24 mouse cellular contexts compared by ENCODE assay signal in genomic region chr9:70703597-70704203, GRCm38 (mm10). TPM values are rescaled to one million over a fixed set of nuclear protein-coding genes. Genes with fewer than 3 reads are reported as not detected.
DNase-seq lines count a peak whose midpoint lies in the region; ATAC-seq and TF ChIP-seq lines count a peak whose summit lies in the region.
"Had no signal": no experiment of that assay in that cellular context is flagged by ENCODE, and none has a peak within 500 bp of the region (broad histone marks: within the 10 kb centered on the region; RNA-seq: fewer than 3 reads in every experiment).

No protein-coding gene starts in this region.

- H3K4me1 ChIP-seq in MEL (ENCODE audit: control insufficient read depth in 1 of 2, insufficient read depth in 2 of 2, low read length in 2 of 2), result peaks cover 0 to 4% of the 10 kb centered on the region in 2 experiments; a peak in 2 of 4 replicates
- H3K4me1 ChIP-seq in liver, embryonic 12.5 days, result peaks cover 47% of the 10 kb centered on the region
- H3K4me1 ChIP-seq in liver, postnatal 0 days (ENCODE audit: insufficient read depth), result peaks cover 3% of the 10 kb centered on the region; the same call in 1 of the 2 replicates
- H3K4me1 ChIP-seq: intestine, embryonic 15.5 days; midbrain, embryonic 10.5 days; midbrain, embryonic 15.5 days; neural tube, embryonic 12.5 days had no signal

- no peaks in the 10 kb centered on the region for H3K9me3 ChIP-seq in MEL (replicated peaks; ENCODE audit: insufficient read depth, low read length)
- no peaks in the 10 kb centered on the region for H3K9me3 ChIP-seq in liver, embryonic 12.5 days (replicated peaks)
- no peaks in the 10 kb centered on the region for H3K9me3 ChIP-seq in liver, postnatal 0 days (ENCODE audit: low read length)
- H3K9me3 ChIP-seq: intestine, embryonic 15.5 days; midbrain, embryonic 10.5 days; midbrain, embryonic 15.5 days; neural tube, embryonic 12.5 days had no signal

- peak; percentile 86 for ATAC-seq in erythroblast, adult 5-6 weeks (replicated peaks; ENCODE audit: low FRiP score, poor library complexity, severe bottlenecking)
- ATAC-seq in liver, embryonic 12.5 days, result peak; percentile 93
- peak; percentile 90 for ATAC-seq in liver, postnatal 0 days
- ATAC-seq: forebrain, embryonic 16.5 days; hindbrain, postnatal 0 days; intestine, embryonic 15.5 days; midbrain, embryonic 15.5 days had no signal

- 54% methylated on average over 5 of the region's 5 CpGs for WGBS in liver, embryonic 12.5 days (ENCODE audit: insufficient replicate concordance)
- WGBS in liver, postnatal 0 days (ENCODE audit: insufficient replicate concordance), result 70% methylated on average over 5 of the region's 5 CpGs

- TF ChIP-seq EP300 in MEL (IDR thresholded peaks at IDR 0.05; ENCODE audit: low read depth in 1 of 2, low read length in 2 of 2), result peak in 1 of 2 experiments; percentile 15; a peak in 1 of 4 replicates
- TF ChIP-seq EP300 in liver, postnatal 0 days (IDR thresholded peaks at IDR 0.05; ENCODE audit: low read depth), result peak; percentile 86

- no peak for DNase-seq in MEL (ENCODE audit: low read depth, low spot score)
- no peak for DNase-seq in liver, postnatal 0 days
- no peak for DNase-seq in thymus, postnatal 4 days
- DNase-seq in layer of hippocampus, postnatal 25 days (ENCODE audit: extremely low spot score in 1 of 2, low spot score in 1 of 2), result no peak
- no peak for DNase-seq in cerebellum, adult 8-10 months
- DNase-seq: adrenal gland, adult 8-10 months; cerebellum, adult 9-10 months; cerebellum, postnatal 36 days; heart, postnatal 14 days; kidney, adult 2 months; kidney, postnatal 36 days; lung, postnatal 36 days; right cerebral cortex, postnatal 4 days; thymus, postnatal 14 days had no signal

- H3K36me3 ChIP-seq in MEL (ENCODE audit: control insufficient read depth in 1 of 2, insufficient read depth in 2 of 2, low read length in 2 of 2), result peaks cover 5 to 12% of the 10 kb centered on the region in 2 experiments
- peaks cover 39% of the 10 kb centered on the region for H3K36me3 ChIP-seq in liver, embryonic 12.5 days
- peaks cover 24% of the 10 kb centered on the region for H3K36me3 ChIP-seq in liver, postnatal 0 days (replicated peaks; ENCODE audit: insufficient read depth, low read length)
- H3K36me3 ChIP-seq: intestine, embryonic 15.5 days had no signal

- H3K4me3 ChIP-seq in MEL (ENCODE audit: control insufficient read depth in 1 of 2, insufficient read depth in 1 of 2, low read depth in 2 of 2, low read length in 2 of 2), result no peak overlapping the region
- no peak overlapping the region for H3K4me3 ChIP-seq in liver, embryonic 12.5 days
- H3K4me3 ChIP-seq in liver, postnatal 0 days (ENCODE audit: low read depth, low read length), result no peak overlapping the region
- H3K4me3 ChIP-seq: intestine, embryonic 15.5 days; midbrain, embryonic 10.5 days; midbrain, embryonic 15.5 days; myocyte; neural tube, embryonic 12.5 days had no signal

- no peak for TF ChIP-seq RAD21 in MEL (IDR thresholded peaks at IDR 0.05; ENCODE audit: low read depth, low read length)

- peaks cover 15% of the 10 kb centered on the region for H3K79me2 ChIP-seq in MEL (ENCODE audit: control insufficient read depth, insufficient read depth, low read length, poor library complexity)

- H3K9ac ChIP-seq in MEL (ENCODE audit: control insufficient read depth, low read depth, low read length, poor library complexity, severe bottlenecking), result no peak overlapping the region
- H3K9ac ChIP-seq in liver, embryonic 12.5 days, result no peak overlapping the region
- no peak overlapping the region for H3K9ac ChIP-seq in liver, postnatal 0 days (replicated peaks)
- H3K9ac ChIP-seq: intestine, embryonic 15.5 days; midbrain, embryonic 15.5 days; neural tube, embryonic 12.5 days had no signal

- peak overlapping the region; percentile 46 for H3K4me2 ChIP-seq in liver, embryonic 12.5 days
- peak overlapping the region; percentile 22 for H3K4me2 ChIP-seq in liver, postnatal 0 days (ENCODE audit: low read depth, low read length)
- H3K4me2 ChIP-seq: intestine, embryonic 15.5 days; midbrain, embryonic 15.5 days; neural tube, embryonic 12.5 days had no signal

- no peaks in the 10 kb centered on the region for H3K27me3 ChIP-seq in MEL (ENCODE audit: control insufficient read depth in 1 of 2, insufficient read depth in 2 of 2, low read length in 2 of 2)
- no peaks in the 10 kb centered on the region for H3K27me3 ChIP-seq in liver, embryonic 12.5 days (replicated peaks)
- no peaks in the 10 kb centered on the region for H3K27me3 ChIP-seq in liver, postnatal 0 days (ENCODE audit: insufficient read depth, low read length)
- H3K27me3 ChIP-seq: CH12.LX; intestine, embryonic 15.5 days; midbrain, embryonic 15.5 days; neural tube, embryonic 12.5 days had no signal

- no peak overlapping the region for H3K27ac ChIP-seq in MEL (ENCODE audit: control insufficient read depth, low read depth, low read length)
- peak overlapping the region; percentile 72 for H3K27ac ChIP-seq in liver, embryonic 12.5 days
- H3K27ac ChIP-seq in liver, postnatal 0 days (ENCODE audit: low read depth), result peak overlapping the region; percentile 29; the same call in 1 of the 2 replicates
- H3K27ac ChIP-seq: hindbrain, postnatal 0 days; intestine, embryonic 15.5 days; midbrain, embryonic 10.5 days; midbrain, embryonic 15.5 days; neural tube, embryonic 12.5 days had no signal

- TF ChIP-seq CTCF in MEL (IDR thresholded peaks at IDR 0.05 in 2 of 3, conservative IDR thresholded peaks at IDR 0.05 in 1 of 3; ENCODE audit: control insufficient read depth in 1 of 3, insufficient read depth in 1 of 3, low read depth in 2 of 3, low read length in 3 of 3, poor library complexity in 1 of 3, severe bottlenecking in 1 of 3), result no peak
- no peak for TF ChIP-seq CTCF in liver, postnatal 0 days (IDR thresholded peaks at IDR 0.05; ENCODE audit: low read depth)

- TF ChIP-seq POLR2A in MEL (IDR thresholded peaks at IDR 0.05; ENCODE audit: control insufficient read depth in 1 of 2, insufficient read depth in 1 of 2, low read depth in 1 of 2, low read length in 2 of 2, poor library complexity in 1 of 2), result no peak

TF ChIP-seq in MEL, 35 proteins besides CTCF, POLR2A, EP300 and RAD21:
- peak; percentile 44; the same call in 1 of the 2 replicates for TF ChIP-seq TCF12 (IDR thresholded peaks at IDR 0.05; ENCODE audit: low read depth, low read length)
- no peak for TF ChIP-seq ZKSCAN1 (IDR thresholded peaks at IDR 0.05; ENCODE audit: low read depth, low read length)
- TF ChIP-seq MAFK (IDR thresholded peaks at IDR 0.05; ENCODE audit: borderline replicate concordance, low read depth, low read length), result no peak
- TF ChIP-seq TAL1 (IDR thresholded peaks at IDR 0.05; ENCODE audit: low read length), result 0 out of 2 replicates have a peak, but pooled peaks have one; percentile 19

RNA-seq across cellular contexts. Expression of gene Adam10, which starts 24.9 kb away (rescaled TPM):
- total RNA-seq in MEL (2012; rRNA removed), result 20.3 and 23.1 TPM in 2 replicates
- 100 to 1,000 TPM in 1 of 2 experiments, 10 to 100 TPM in 1; 52.0 to 127 TPM for polyA plus RNA-seq in MEL (2012; ENCODE audit: insufficient read depth in 1 of 2, insufficient read length in 2 of 2, low read depth in 1 of 2, low replicate concordance in 2 of 2, missing spikeins in 1 of 2)
- 310 and 344 TPM in 2 replicates for total RNA-seq in erythroblast, adult 5-6 weeks (2015; ENCODE audit: low replicate concordance)
- 311 and 361 TPM in 2 replicates for total RNA-seq in erythroblast, adult 5-6 weeks (2017; ENCODE audit: low replicate concordance)
- 101 and 107 TPM in 2 replicates for polyA plus RNA-seq in liver, embryonic 12.5 days (2016; fragmentation: Nextera tagmentation; extraction: Ambion mirVana)
- polyA plus RNA-seq in liver, postnatal 0 days (2015; fragmentation: Nextera tagmentation; extraction: Ambion mirVana), result 30.3 and 36.7 TPM in 2 replicates
- 10 to 100 TPM; 59.7 to 65.1 TPM for total RNA-seq in layer of hippocampus, postnatal 25 days (2021)

RNA-seq across cellular contexts. Expression of gene Mindy2, which starts 46.7 kb away (rescaled TPM):
- 6.3 and 7.8 TPM in 2 replicates for total RNA-seq in MEL (2012; rRNA removed)
- 1 to 10 TPM in 1 of 2 experiments, not detected in 1; 6.8 TPM for polyA plus RNA-seq in MEL (2012; ENCODE audit: insufficient read depth in 1 of 2, insufficient read length in 2 of 2, low read depth in 1 of 2, low replicate concordance in 2 of 2, missing spikeins in 1 of 2)
- total RNA-seq in erythroblast, adult 5-6 weeks (2015; ENCODE audit: low replicate concordance), result 36.3 and 54.1 TPM in 2 replicates
- total RNA-seq in erythroblast, adult 5-6 weeks (2017; ENCODE audit: low replicate concordance), result 53.9 and 58.1 TPM in 2 replicates
- polyA plus RNA-seq in liver, embryonic 12.5 days (2016; fragmentation: Nextera tagmentation; extraction: Ambion mirVana), result 28.9 and 29.6 TPM in 2 replicates
- 8.2 and 9.0 TPM in 2 replicates for polyA plus RNA-seq in liver, postnatal 0 days (2015; fragmentation: Nextera tagmentation; extraction: Ambion mirVana)
- 10 to 100 TPM; 31.9 TPM for total RNA-seq in layer of hippocampus, postnatal 25 days (2021)

RNA-seq across cellular contexts. Expression of gene Gm10642, which starts 47.6 kb away (rescaled TPM):
- total RNA-seq in MEL (2012; rRNA removed), result 1.3 and 2.0 TPM in 2 replicates
- polyA plus RNA-seq in MEL (2012; ENCODE audit: insufficient read depth in 1 of 2, insufficient read length in 2 of 2, low read depth in 1 of 2, low replicate concordance in 2 of 2, missing spikeins in 1 of 2), result 1 to 10 TPM in 1 of 2 experiments, not detected in 1; 1.3 TPM
- total RNA-seq in erythroblast, adult 5-6 weeks (2015; ENCODE audit: low replicate concordance), result 0.96 and 3.8 TPM in 2 replicates
- 15.2 and 16.0 TPM in 2 replicates for total RNA-seq in erythroblast, adult 5-6 weeks (2017; ENCODE audit: low replicate concordance)
- 1.5 and 1.6 TPM in 2 replicates for polyA plus RNA-seq in liver, embryonic 12.5 days (2016; fragmentation: Nextera tagmentation; extraction: Ambion mirVana)
- 2.6 and 3.0 TPM in 2 replicates for polyA plus RNA-seq in liver, postnatal 0 days (2015; fragmentation: Nextera tagmentation; extraction: Ambion mirVana)
- total RNA-seq in layer of hippocampus, postnatal 25 days (2021), result 1 to 10 TPM in 1 of 2 experiments, under 1 TPM in 1; 0.96 to 1.0 TPM

Comparison
In these comparisons a context has a peak if more than half of its experiments do, and no peak if none do; other contexts are left out.
1. RNA of gene Adam10, which starts 24.9 kb away (total RNA-seq): 310 to 361 TPM in erythroblast, adult 5-6 weeks; 59.7 to 65.1 TPM in layer of hippocampus, postnatal 25 days and 20.3 to 23.1 TPM in MEL; every median in the first group is over 4 times any median in the second.
2. Peak in every context shown above with its lines, with median percentiles within 50 percentile points of each other: ATAC-seq.